Mouse (Mus musculus) cerebellum, adult 8-10 months (tissue): ENCODE data around the gene Lcor.

ENCODE experiments used
- DNase-seq: peaks from one replicate; pipeline ENCODE4 v3.0.0; 2022

Gene Lcor

GRCm38 (mm10) chr19:41476530-41477249 is 5.7 kb upstream of the Lcor start:
- no peak for DNase-seq

GRCm38 (mm10) chr19:41481030-41481886 is 1.2 kb upstream of the Lcor start:
- DNase-seq: peak; percentile 47

GRCm38 (mm10) chr19:41481887-41482189 is 599 bp upstream of the Lcor start:
- DNase-seq: no peak

- DNase-seq: peak; percentile 73
Measured at GRCm38 (mm10) chr19:41482909-41483444, 540 bp downstream of the Lcor start.

- DNase-seq: peak; percentile 39
Measured at GRCm38 (mm10) chr19:41483445-41484040, 1.1 kb downstream of the Lcor start.

GRCm38 (mm10) chr19:41484361-41484760 is 1.9 kb downstream of the Lcor start:
- DNase-seq: no peak

GRCm38 (mm10) chr19:41495382-41496032 is 13.1 kb downstream of the Lcor start:
- DNase-seq: no peak

- DNase-seq: no peak
Measured at GRCm38 (mm10) chr19:41496058-41496457, 13.6 kb downstream of the Lcor start.

GRCm38 (mm10) chr19:41507872-41508271 is 25.4 kb downstream of the Lcor start:
- DNase-seq: no peak

GRCm38 (mm10) chr19:41514836-41515235 is 32.4 kb downstream of the Lcor start:
- peak; percentile 11 for DNase-seq

GRCm38 (mm10) chr19:41515549-41515948 is 33.1 kb downstream of the Lcor start:
- no peak for DNase-seq

- DNase-seq: no peak
Measured at GRCm38 (mm10) chr19:41517006-41517405, 34.6 kb downstream of the Lcor start.

GRCm38 (mm10) chr19:41519121-41519520 is 36.7 kb downstream of the Lcor start:
- no peak for DNase-seq

- no peak for DNase-seq
Measured at GRCm38 (mm10) chr19:41522246-41522645, 39.8 kb downstream of the Lcor start.

- no peak for DNase-seq
Measured at GRCm38 (mm10) chr19:41523798-41524563, 41.5 kb downstream of the Lcor start.

GRCm38 (mm10) chr19:41529169-41529568 is 46.7 kb downstream of the Lcor start:
- no peak for DNase-seq

GRCm38 (mm10) chr19:41534021-41534420 is 51.6 kb downstream of the Lcor start:
- no peak for DNase-seq

- DNase-seq: no peak
Measured at GRCm38 (mm10) chr19:41556981-41557380, 74.5 kb downstream of the Lcor start.

GRCm38 (mm10) chr19:41557491-41557890 is 75.1 kb downstream of the Lcor start:
- no peak for DNase-seq

- no peak for DNase-seq
Measured at GRCm38 (mm10) chr19:41558891-41559486, 76.6 kb downstream of the Lcor start.

- no peak for DNase-seq
Measured at GRCm38 (mm10) chr19:41560856-41561255, 78.4 kb downstream of the Lcor start.

GRCm38 (mm10) chr19:41568791-41569190 is 86.4 kb downstream of the Lcor start:
- DNase-seq: no peak
